Mouse (Mus musculus) forebrain, embryonic 13.5 days (tissue): ENCODE results near the gene Gm43720. TPM values are rescaled to one million over a fixed set of nuclear protein-coding genes. Genes with fewer than 3 reads are reported as not detected.

ENCODE experiments used
- ATAC-seq: fragments of 200-750 bp; cut with Nextera tagmentation; 2 replicates; pipeline ENCODE4 v1.8.0; 2017
- H3K27ac ChIP-seq: fragments of 300-500 bp; sonication (generic); 2 replicates; pipeline ENCODE4 v1.5.1; 2015; ENCODE audit warnings: inconsistent platforms, mild to moderate bottlenecking, moderate library complexity
- H3K27me3 ChIP-seq: fragments of 300-500 bp; sonication (generic); 2 replicates; pipeline ENCODE4 v1.6.1; 2015; ENCODE audit warnings: mild to moderate bottlenecking, inconsistent platforms
- H3K36me3 ChIP-seq: fragments of 300-500 bp; sonication (generic); 2 replicates; pipeline ENCODE4 v1.6.1; 2015; ENCODE audit warnings: mild to moderate bottlenecking, inconsistent platforms; ENCODE audit not compliant: poor library complexity, severe bottlenecking
- H3K4me1 ChIP-seq: fragments of 300-500 bp; sonication (generic); 2 replicates; pipeline ENCODE4 v1.6.1; 2015; ENCODE audit warnings: inconsistent platforms
- H3K4me2 ChIP-seq: fragments of 300-500 bp; sonication (generic); 2 replicates; pipeline ENCODE4 v1.6.1; 2015; ENCODE audit warnings: inconsistent platforms, mild to moderate bottlenecking, moderate library complexity
- H3K4me3 ChIP-seq: fragments of 300-500 bp; sonication (generic); 2 replicates; pipeline ENCODE4 v1.5.1; 2015; ENCODE audit warnings: mild to moderate bottlenecking, inconsistent platforms
- H3K9ac ChIP-seq: fragments of 300-500 bp; sonication (generic); 2 replicates; pipeline ENCODE4 v1.6.1; 2015; ENCODE audit warnings: mild to moderate bottlenecking, inconsistent platforms
- H3K9me3 ChIP-seq: fragments of 300-500 bp; sonication (generic); replicated peaks from 2 replicates; pipeline ENCODE4 v1.6.1; 2016; ENCODE audit warnings: inconsistent platforms
- WGBS: fragments of 180-500 bp; shearing (Covaris S2); methylation state at CpG from one replicate; pipeline ENCODE4 v1.1.7; 2015; 5-methylcytosine and 5-hydroxymethylcytosine counted together
- polyA plus RNA-seq: library from polyadenylated mRNA; unstranded; fragments of >200 nt; fragmentation: Nextera tagmentation; extraction: Ambion mirVana; gene quantifications from 2 replicates; pipeline ENCODE4 v1.2.1, GENCODE M21; 2015

Gm43720 gene
- polyA plus RNA-seq, 1 experiment from 2014 or later = 0.09 TPM

- no peaks in the 10 kb centered on the region for H3K9me3 ChIP-seq
- no peak overlapping the region for H3K27ac ChIP-seq
- H3K36me3 ChIP-seq = peaks cover 40% of the 10 kb centered on the region
- H3K4me1 ChIP-seq = peaks cover 64% of the 10 kb centered on the region
- H3K9ac ChIP-seq = no peak overlapping the region
- no peak overlapping the region for H3K4me3 ChIP-seq
- peaks cover 11% of the 10 kb centered on the region; the same call in 1 of the 2 replicates for H3K27me3 ChIP-seq
- no peak overlapping the region for H3K4me2 ChIP-seq
- 55% methylated on average over 8 of the region's 8 CpGs for WGBS
- no peak for ATAC-seq
Measured at GRCm38 (mm10) chr5:138274186-138274585, 5.6 kb downstream of the Gm43720 start.

- no peak for ATAC-seq
- H3K9me3 ChIP-seq = no peaks in the 10 kb centered on the region
- peak within 1 kb of the TSS; percentile 46 for H3K4me2 ChIP-seq
- H3K4me1 ChIP-seq = peaks cover 47% of the 10 kb centered on the region
- H3K27me3 ChIP-seq = peaks cover 11% of the 10 kb centered on the region; the same call in 1 of the 2 replicates
- peak within 1 kb of the TSS; percentile 50 for H3K9ac ChIP-seq
- H3K36me3 ChIP-seq = peaks cover 33% of the 10 kb centered on the region
- peak within 1 kb of the TSS; percentile 12; the same call in 1 of the 2 replicates for H3K4me3 ChIP-seq
- H3K27ac ChIP-seq = no peak within 1 kb of the TSS
- WGBS = 2% methylated on average over 12 of the region's 12 CpGs
Measured at GRCm38 (mm10) chr5:138272409-138272923, 7.3 kb downstream of the Gm43720 start, which contains the start of gene Gal3st4. Gal3st4 (minus strand) TSS chr5:138272840.

- 51% methylated on average over 3 of the region's 3 CpGs for WGBS
- H3K27ac ChIP-seq = no peak overlapping the region
- H3K4me1 ChIP-seq = peaks cover 34% of the 10 kb centered on the region
- H3K36me3 ChIP-seq = peaks cover 28% of the 10 kb centered on the region
- H3K4me2 ChIP-seq = no peak overlapping the region
- no peak overlapping the region for H3K9ac ChIP-seq
- ATAC-seq = no peak
- H3K9me3 ChIP-seq = no peaks in the 10 kb centered on the region
- no peak overlapping the region for H3K4me3 ChIP-seq
- H3K27me3 ChIP-seq = peaks cover 11% of the 10 kb centered on the region; the same call in 1 of the 2 replicates
Measured at GRCm38 (mm10) chr5:138271232-138271631, 8.5 kb downstream of the Gm43720 start.

GRCm38 (mm10) chr5:138268980-138269379 is 10.8 kb downstream of the Gm43720 start:
- Histone ChIP-seq H3K27ac (no peak overlapping the region), H3K9ac (no peak overlapping the region), H3K4me1 (peaks cover 25% of the 10 kb centered on the region), H3K4me2 (no peak overlapping the region), H3K36me3 (peaks cover 16% of the 10 kb centered on the region), H3K9me3 (no peaks in the 10 kb centered on the region), H3K27me3 (peaks cover 11% of the 10 kb centered on the region; the same call in 1 of the 2 replicates), H3K4me3 (no peak overlapping the region)
- WGBS = 85% methylated on average over 4 of the region's 4 CpGs
- no peak for ATAC-seq

GRCm38 (mm10) chr5:138267114-138267513 is 12.6 kb downstream of the Gm43720 start:
- Histone ChIP-seq H3K36me3 (peaks cover 19% of the 10 kb centered on the region), H3K4me3 (no peak overlapping the region), H3K4me2 (no peak overlapping the region), H3K27ac (no peak overlapping the region), H3K4me1 (peaks cover 30% of the 10 kb centered on the region), H3K9ac (no peak overlapping the region), H3K27me3 (peaks cover 11% of the 10 kb centered on the region; the same call in 1 of the 2 replicates), H3K9me3 (no peaks in the 10 kb centered on the region)
- 92% methylated on average over 3 of the region's 3 CpGs for WGBS
- ATAC-seq = no peak

GRCm38 (mm10) chr5:138265712-138266111 is 14.0 kb downstream of the Gm43720 start:
- WGBS = 97% methylated on average over 4 of the region's 4 CpGs
- no peak for ATAC-seq

GRCm38 (mm10) chr5:138264207-138264578 is 15.6 kb downstream of the Gm43720 start:
- Histone ChIP-seq H3K9ac (peak overlapping the region; percentile 89), H3K9me3 (no peaks in the 10 kb centered on the region), H3K4me1 (peaks cover 27% of the 10 kb centered on the region), H3K36me3 (peaks cover 48% of the 10 kb centered on the region), H3K27ac (peak overlapping the region; percentile 65; the same call in 1 of the 2 replicates), H3K27me3 (no peaks in the 10 kb centered on the region), H3K4me3 (peak overlapping the region; percentile 71), H3K4me2 (peak overlapping the region; percentile 97)
- WGBS = 13% methylated on average over 6 of the region's 6 CpGs
- ATAC-seq = 0 out of 2 replicates have a peak, but pooled peaks have one; percentile 7

More at GRCm38 (mm10) chr5:138265712-138266111, 14.0 kb downstream of the Gm43720 start:
- Histone ChIP-seq H3K9ac (no peak overlapping the region), H3K27ac (no peak overlapping the region), H3K27me3 (no peaks in the 10 kb centered on the region), H3K4me2 (no peak overlapping the region), H3K4me3 (no peak overlapping the region), H3K4me1 (peaks cover 27% of the 10 kb centered on the region), H3K9me3 (no peaks in the 10 kb centered on the region), H3K36me3 (peaks cover 33% of the 10 kb centered on the region)

GRCm38 (mm10) chr5:138263260-138264206 is 16.2 kb downstream of the Gm43720 start, which contains the start of gene BC037034:
BC037034 (minus strand) TSS chr5:138264033.
- Histone ChIP-seq H3K4me3 (peak within 1 kb of the TSS; percentile 71), H3K27ac (peak within 1 kb of the TSS; percentile 65), H3K9ac (peak within 1 kb of the TSS; percentile 89), H3K36me3 (peaks cover 54% of the 10 kb centered on the region), H3K27me3 (no peaks in the 10 kb centered on the region), H3K4me2 (peak within 1 kb of the TSS; percentile 97), H3K4me1 (peaks cover 27% of the 10 kb centered on the region), H3K9me3 (no peaks in the 10 kb centered on the region)
- WGBS = under 1% methylated on average over 53 of the region's 71 CpGs
- peak; percentile 93 for ATAC-seq

GRCm38 (mm10) chr5:138262582-138263240 is 17.0 kb downstream of the Gm43720 start:
- Histone ChIP-seq H3K9me3 (no peaks in the 10 kb centered on the region), H3K36me3 (peaks cover 63% of the 10 kb centered on the region), H3K4me3 (peak overlapping the region; percentile 71), H3K27ac (no peak overlapping the region), H3K27me3 (no peaks in the 10 kb centered on the region), H3K9ac (peak overlapping the region; percentile 89), H3K4me1 (peaks cover 27% of the 10 kb centered on the region), H3K4me2 (peak overlapping the region; percentile 97)
- no peak for ATAC-seq
- 71% methylated on average over 18 of the region's 18 CpGs for WGBS

- no peak overlapping the region for H3K27ac ChIP-seq
- peaks cover 27% of the 10 kb centered on the region for H3K4me1 ChIP-seq
- H3K27me3 ChIP-seq = no peaks in the 10 kb centered on the region
- no peaks in the 10 kb centered on the region for H3K9me3 ChIP-seq
- no peak overlapping the region for H3K4me3 ChIP-seq
- WGBS = 86% methylated on average over 4 of the region's 4 CpGs
- H3K9ac ChIP-seq = 0 out of 2 replicates have a peak overlapping the region, but pooled peaks have one; percentile 89
- ATAC-seq = no peak
- peaks cover 64% of the 10 kb centered on the region for H3K36me3 ChIP-seq
- H3K4me2 ChIP-seq = peak overlapping the region; percentile 97; the same call in 1 of the 2 replicates
Measured at GRCm38 (mm10) chr5:138262001-138262400, 17.8 kb downstream of the Gm43720 start.

GRCm38 (mm10) chr5:138260834-138261233 is 18.9 kb downstream of the Gm43720 start:
- H3K9me3 ChIP-seq = no peaks in the 10 kb centered on the region
- no peak overlapping the region for H3K27ac ChIP-seq
- H3K9ac ChIP-seq = 0 out of 2 replicates have a peak overlapping the region, but pooled peaks have one; percentile 30
- no peaks in the 10 kb centered on the region for H3K27me3 ChIP-seq
- no peak overlapping the region for H3K4me3 ChIP-seq
- H3K36me3 ChIP-seq = peaks cover 54% of the 10 kb centered on the region
- no peak for ATAC-seq
- peaks cover 35% of the 10 kb centered on the region for H3K4me1 ChIP-seq
- WGBS = 93% methylated on average over 11 of the region's 11 CpGs
- no peak overlapping the region for H3K4me2 ChIP-seq
